ENCODE assay signal across 21 mouse cellular contexts in genomic region chr4:53409526-53410085, GRCm38 (mm10). TPM values are rescaled to one million over a fixed set of nuclear protein-coding genes. Genes with fewer than 3 reads are reported as not detected.
DNase-seq lines count a peak whose midpoint lies in the region; ATAC-seq lines count a peak whose summit lies in the region.
"Had no signal": no experiment of that assay in that cellular context is flagged by ENCODE, and none has a peak within 500 bp of the region (broad histone marks: within the 10 kb centered on the region; RNA-seq: fewer than 3 reads in every experiment).

No protein-coding gene starts in this region.

- peak; percentile 83 for DNase-seq in heart, adult 11 months
- DNase-seq in heart, embryonic 10.5 days (ENCODE audit: low spot score): no peak
- DNase-seq in 3134 (ENCODE audit: extremely low read depth, insufficient read length, low spot score) (peak; percentile 54), A20 (ENCODE audit: low read depth, low spot score) (peak; percentile 32)
- peak; percentile 6 for DNase-seq in embryo, embryonic 9.5 days (ENCODE audit: extremely low spot score)
- DNase-seq in hindbrain, embryonic 11.5 days (ENCODE audit: low spot score): no peak
- DNase-seq in gastrocnemius, postnatal 10 days: no peak
- DNase-seq: cerebellum, adult 11 months; cerebellum, postnatal 25 days; heart, adult 2 months; heart, postnatal 14 days; lung, postnatal 4 days; right cerebral cortex, postnatal 4 days; thymus, postnatal 25 days had no signal

- H3K27me3 ChIP-seq in heart, embryonic 10.5 days (ENCODE audit: insufficient read depth, poor library complexity, severe bottlenecking): no peaks in the 10 kb centered on the region
- no peaks in the 10 kb centered on the region for H3K27me3 ChIP-seq in hindbrain, embryonic 11.5 days (ENCODE audit: control insufficient read depth, insufficient read depth, low read length)
- H3K27me3 ChIP-seq: embryonic facial prominence, embryonic 13.5 days; forebrain, embryonic 13.5 days; limb, embryonic 13.5 days; liver, embryonic 15.5 days; midbrain, embryonic 12.5 days had no signal

- H3K9ac ChIP-seq in hindbrain, embryonic 11.5 days (ENCODE audit: low read depth, low read length): no peak overlapping the region
- H3K9ac ChIP-seq: embryonic facial prominence, embryonic 13.5 days; forebrain, embryonic 13.5 days; limb, embryonic 13.5 days; liver, embryonic 15.5 days; midbrain, embryonic 12.5 days had no signal

- H3K9me3 ChIP-seq in heart, embryonic 10.5 days: no peaks in the 10 kb centered on the region
- no peaks in the 10 kb centered on the region for H3K9me3 ChIP-seq in hindbrain, embryonic 11.5 days (ENCODE audit: control insufficient read depth, low read length)
- H3K9me3 ChIP-seq: embryonic facial prominence, embryonic 13.5 days; forebrain, embryonic 13.5 days; limb, embryonic 13.5 days; liver, embryonic 15.5 days; midbrain, embryonic 12.5 days had no signal

- WGBS in heart, embryonic 10.5 days: 37% methylated on average over 5 of the region's 5 CpGs
- 43% methylated on average over 5 of the region's 5 CpGs for WGBS in hindbrain, embryonic 11.5 days

- ATAC-seq in hindbrain, embryonic 11.5 days (ENCODE audit: low FRiP score): no peak
- ATAC-seq: forebrain, embryonic 13.5 days; hindbrain, embryonic 16.5 days; intestine, postnatal 0 days had no signal

- no peak overlapping the region for H3K4me2 ChIP-seq in hindbrain, embryonic 11.5 days (replicated peaks; ENCODE audit: low read depth, low read length)
- H3K4me2 ChIP-seq: embryonic facial prominence, embryonic 13.5 days; forebrain, embryonic 13.5 days; limb, embryonic 13.5 days; liver, embryonic 15.5 days; midbrain, embryonic 12.5 days had no signal

- no peak overlapping the region for H3K27ac ChIP-seq in heart, embryonic 10.5 days
- no peak overlapping the region for H3K27ac ChIP-seq in hindbrain, embryonic 11.5 days (ENCODE audit: low read depth, low read length)
- H3K27ac ChIP-seq: embryonic facial prominence, embryonic 13.5 days; forebrain, embryonic 13.5 days; heart, adult 2 months; limb, embryonic 13.5 days; liver, embryonic 15.5 days; midbrain, embryonic 12.5 days had no signal

- no peaks in the 10 kb centered on the region for H3K36me3 ChIP-seq in heart, embryonic 10.5 days
- no peaks in the 10 kb centered on the region for H3K36me3 ChIP-seq in hindbrain, embryonic 11.5 days (ENCODE audit: control insufficient read depth, insufficient read depth, low read length)
- H3K36me3 ChIP-seq: embryonic facial prominence, embryonic 13.5 days; limb, embryonic 13.5 days; liver, embryonic 15.5 days; midbrain, embryonic 12.5 days had no signal

- H3K4me3 ChIP-seq in heart, embryonic 10.5 days: no peak overlapping the region
- H3K4me3 ChIP-seq in hindbrain, embryonic 11.5 days (ENCODE audit: low read depth, low read length): no peak overlapping the region
- H3K4me3 ChIP-seq: embryonic facial prominence, embryonic 13.5 days; forebrain, embryonic 13.5 days; heart, adult 2 months; limb, embryonic 13.5 days; liver, embryonic 15.5 days; midbrain, embryonic 12.5 days had no signal

- peaks cover 11% of the 10 kb centered on the region; the same call in 1 of the 2 replicates for H3K4me1 ChIP-seq in heart, embryonic 10.5 days
- no peaks in the 10 kb centered on the region for H3K4me1 ChIP-seq in hindbrain, embryonic 11.5 days (replicated peaks; ENCODE audit: control insufficient read depth, insufficient read depth, low read length)
- H3K4me1 ChIP-seq: forebrain, embryonic 13.5 days; limb, embryonic 13.5 days; midbrain, embryonic 12.5 days had no signal

RNA-seq across cellular contexts. Expression of gene Slc44a1, which starts 30.6 kb away (rescaled TPM):
- 15.9 and 16.3 TPM in 2 replicates for polyA plus RNA-seq in heart, embryonic 10.5 days (2016; fragmentation: Nextera tagmentation; extraction: Ambion mirVana)
- 14.4 and 18.1 TPM in 2 replicates for polyA plus RNA-seq in hindbrain, embryonic 11.5 days (2014; fragmentation: Nextera tagmentation; extraction: Ambion mirVana)
- total RNA-seq in gastrocnemius, postnatal 10 days (2021): 10 to 100 TPM; 34.6 to 39.2 TPM

Comparison
In these comparisons a context has a peak if more than half of its experiments do, and no peak if none do; other contexts are left out.
1. DNase-seq: peak in heart, adult 11 months (single experiment), 3134 (single experiment), A20 (single experiment) and embryo, embryonic 9.5 days (single experiment); none in heart, embryonic 10.5 days (single experiment), hindbrain, embryonic 11.5 days (single experiment) and gastrocnemius, postnatal 10 days (single experiment).